Mouse (Mus musculus) CH12.LX (cell line): ENCODE results near the gene Syngr2.

Experiments used
- CTCF ChIP-seq, 2 experiments: IDR thresholded peaks in 1 of 2; conservative IDR thresholded peaks in 1 of 2; 2 replicates each; pipeline ENCODE4 v1.5.1; 2011 to 2012; ENCODE audit warnings: low read depth in 2 of 2, low read length in 2 of 2, improper control_type of control experiment in 1 of 2, inconsistent platforms in 1 of 2, mild to moderate bottlenecking in 1 of 2, moderate library complexity in 1 of 2
- EP300 ChIP-seq: IDR thresholded peaks from 2 replicates; pipeline ENCODE4 v1.6.1; 2011; ENCODE audit warnings: low read length, improper control_type of control experiment
- MAX ChIP-seq: IDR thresholded peaks from 2 replicates; pipeline ENCODE4 v1.6.1; 2011; ENCODE audit warnings: low read length, improper control_type of control experiment
- MXI1 ChIP-seq: IDR thresholded peaks from 2 replicates; pipeline ENCODE4 v1.6.1; 2011; ENCODE audit warnings: mild to moderate bottlenecking, low read depth, low read length, improper control_type of control experiment
- NRF1 ChIP-seq: IDR thresholded peaks from 2 replicates; pipeline ENCODE4 v1.6.1; 2014; ENCODE audit warnings: low read depth, mild to moderate bottlenecking, inconsistent platforms, low read length, improper control_type of control experiment, moderate library complexity
- POLR2A ChIP-seq: IDR thresholded peaks from 2 replicates; pipeline ENCODE4 v1.6.1; 2011; ENCODE audit warnings: low read depth, mild to moderate bottlenecking, improper control_type of control experiment, low read length
- SMC3 ChIP-seq: IDR thresholded peaks from 2 replicates; pipeline ENCODE4 v1.6.1; 2011; ENCODE audit warnings: low read depth, low read length, improper control_type of control experiment
- TCF12 ChIP-seq: IDR thresholded peaks from 2 replicates; pipeline ENCODE4 v1.6.1; 2014; ENCODE audit warnings: low read depth, mild to moderate bottlenecking, inconsistent platforms, low read length, improper control_type of control experiment
- UBTF ChIP-seq: IDR thresholded peaks from 2 replicates; pipeline ENCODE4 v1.6.1; 2012; ENCODE audit warnings: low read depth, mild to moderate bottlenecking, inconsistent platforms, low read length, improper control_type of control experiment, moderate library complexity

- TF ChIP-seq POLR2A = peak; percentile 16; the same call in 1 of the 2 replicates
- no peak for TF ChIP-seq MAX
- no peak for TF ChIP-seq MXI1
- no peak for TF ChIP-seq CTCF (conservative IDR thresholded peaks at IDR 0.05 in 1 of 2, IDR thresholded peaks at IDR 0.05 in 1 of 2; ENCODE audit: low read depth in 2 of 2, low read length in 2 of 2)
- no peak for TF ChIP-seq EP300
- no peak for TF ChIP-seq TCF12
- no peak for TF ChIP-seq UBTF
- TF ChIP-seq SMC3 = no peak
- TF ChIP-seq NRF1 = no peak
These were observed 7.0 kb downstream of the Syngr2 start for GRCm38 (mm10) chr11:117816389-117816996.
